Comparison of ENCODE assay signal across 10 mouse cellular contexts in genomic region chr4:151907577-151908343, GRCm38 (mm10). TPM values are rescaled to one million over a fixed set of nuclear protein-coding genes. Genes with fewer than 3 reads are reported as not detected.
DNase-seq lines count a peak whose midpoint lies in the region; ATAC-seq and TF ChIP-seq lines count a peak whose summit lies in the region.
"Had no signal": no experiment of that assay in that cellular context is flagged by ENCODE, and none has a peak within 500 bp of the region (broad histone marks: within the 10 kb centered on the region; RNA-seq: fewer than 3 reads in every experiment).

No protein-coding gene starts in this region.

- H3K4me2 ChIP-seq in lung, embryonic 14.5 days, result peak overlapping the region; percentile 39
- H3K4me2 ChIP-seq in heart, embryonic 13.5 days, result peak overlapping the region; percentile 45
- peak overlapping the region; percentile 19 for H3K4me2 ChIP-seq in liver, embryonic 12.5 days
- H3K4me2 ChIP-seq: midbrain, embryonic 15.5 days had no signal

- H3K4me3 ChIP-seq in lung, embryonic 14.5 days (ENCODE audit: low read depth, low read length), result no peak overlapping the region
- H3K4me3 ChIP-seq in heart, embryonic 13.5 days, result peak overlapping the region; percentile 11; the same call in 1 of the 2 replicates
- no peak overlapping the region for H3K4me3 ChIP-seq in liver, embryonic 12.5 days
- H3K4me3 ChIP-seq in layer of hippocampus, adult 2 months, result no peak overlapping the region
- H3K4me3 ChIP-seq: midbrain, embryonic 15.5 days had no signal

- H3K27me3 ChIP-seq in lung, embryonic 14.5 days (ENCODE audit: insufficient read depth, low read length), result no peaks in the 10 kb centered on the region; the same call in 1 of the 2 replicates
- H3K27me3 ChIP-seq in heart, embryonic 13.5 days (replicated peaks), result peaks cover 13% of the 10 kb centered on the region
- peaks cover 34% of the 10 kb centered on the region for H3K27me3 ChIP-seq in liver, embryonic 12.5 days (replicated peaks)

- no peak for TF ChIP-seq CTCF in lung, embryonic 14.5 days (IDR thresholded peaks at IDR 0.05; ENCODE audit: low read depth)
- no peak for TF ChIP-seq CTCF in layer of hippocampus, adult 2 months (conservative IDR thresholded peaks at IDR 0.05)

- DNase-seq in adrenal gland, adult 2 months, result peak; percentile 19
- no peak for DNase-seq in adrenal gland, adult 18-20 months (ENCODE audit: low spot score in 2 of 2)
- DNase-seq in lung, embryonic 14.5 days, result peak; percentile 66
- no peak for DNase-seq in lung, postnatal 36 days
- no peak for DNase-seq in Muller cell, postnatal 12 days (ENCODE audit: inconsistent ontology term)
- no peak for DNase-seq in layer of hippocampus, adult 2 months (ENCODE audit: low spot score in 2 of 2)
- DNase-seq: cerebellum, adult 9-10 months had no signal

- H3K9ac ChIP-seq in lung, embryonic 14.5 days, result no peak overlapping the region
- no peak overlapping the region for H3K9ac ChIP-seq in heart, embryonic 13.5 days
- no peak overlapping the region for H3K9ac ChIP-seq in liver, embryonic 12.5 days
- H3K9ac ChIP-seq: midbrain, embryonic 15.5 days had no signal

- H3K4me1 ChIP-seq in lung, embryonic 14.5 days (ENCODE audit: insufficient read depth), result peaks cover 7% of the 10 kb centered on the region; the same call in 1 of the 2 replicates
- peaks cover 25% of the 10 kb centered on the region for H3K4me1 ChIP-seq in heart, embryonic 13.5 days
- H3K4me1 ChIP-seq in liver, embryonic 12.5 days, result peaks cover 22% of the 10 kb centered on the region

- H3K27ac ChIP-seq in lung, embryonic 14.5 days (ENCODE audit: low read depth), result no peak overlapping the region
- H3K27ac ChIP-seq in heart, embryonic 13.5 days (replicated peaks), result no peak overlapping the region
- H3K27ac ChIP-seq in liver, embryonic 12.5 days, result no peak overlapping the region
- H3K27ac ChIP-seq in layer of hippocampus, adult 2 months, result no peak overlapping the region
- H3K27ac ChIP-seq: midbrain, embryonic 15.5 days had no signal

- ATAC-seq in lung, embryonic 14.5 days (ENCODE audit: insufficient read depth), result no peak
- ATAC-seq in heart, embryonic 13.5 days (ENCODE audit: extremely low read depth, insufficient number of reproducible peaks, low FRiP score, low TSS enrichment), result no peak
- peak; percentile 67 for ATAC-seq in liver, embryonic 12.5 days
- ATAC-seq: midbrain, embryonic 15.5 days had no signal

- H3K9me3 ChIP-seq in lung, embryonic 14.5 days (ENCODE audit: low read depth, low read length), result no peaks in the 10 kb centered on the region
- no peaks in the 10 kb centered on the region for H3K9me3 ChIP-seq in heart, embryonic 13.5 days
- no peaks in the 10 kb centered on the region for H3K9me3 ChIP-seq in liver, embryonic 12.5 days (replicated peaks)
- H3K9me3 ChIP-seq: midbrain, embryonic 15.5 days had no signal

- WGBS in lung, embryonic 14.5 days, result 56% methylated on average over 26 of the region's 26 CpGs
- 59% methylated on average over 26 of the region's 26 CpGs for WGBS in heart, embryonic 13.5 days
- WGBS in liver, embryonic 12.5 days (ENCODE audit: insufficient replicate concordance), result 61% methylated on average over 26 of the region's 26 CpGs

- H3K36me3 ChIP-seq in lung, embryonic 14.5 days (ENCODE audit: insufficient read depth), result no peaks in the 10 kb centered on the region
- H3K36me3 ChIP-seq in heart, embryonic 13.5 days, result no peaks in the 10 kb centered on the region
- no peaks in the 10 kb centered on the region for H3K36me3 ChIP-seq in liver, embryonic 12.5 days
- H3K36me3 ChIP-seq: midbrain, embryonic 15.5 days had no signal

RNA-seq across cellular contexts. Expression of gene Dnajc11, which starts 25.7 kb away (rescaled TPM):
- 100 to 1,000 TPM in 1 of 2 experiments, 10 to 100 TPM in 1; 97.7 to 103 TPM for total RNA-seq in adrenal gland, adult 2 months (2021)
- 84.5 and 107 TPM in 2 replicates for polyA plus RNA-seq in adrenal gland, adult 2 months (2012; rRNA removed)
- 10 to 100 TPM; 78.1 to 88.9 TPM for total RNA-seq in adrenal gland, adult 18-20 months (2021)
- 65.9 and 66.6 TPM in 2 replicates for polyA plus RNA-seq in lung, embryonic 14.5 days (2014; fragmentation: Nextera tagmentation; extraction: Ambion mirVana)
- polyA plus RNA-seq in heart, embryonic 13.5 days (2015; fragmentation: Nextera tagmentation; extraction: Ambion mirVana), result 57.1 and 59.2 TPM in 2 replicates
- 74.4 and 85.1 TPM in 2 replicates for polyA plus RNA-seq in liver, embryonic 12.5 days (2016; fragmentation: Nextera tagmentation; extraction: Ambion mirVana)
- total RNA-seq in layer of hippocampus, adult 2 months (2021), result 10 to 100 TPM; 68.2 to 69.1 TPM

RNA-seq across cellular contexts. Expression of gene Camta1, which starts 46.1 kb away (rescaled TPM):
- total RNA-seq in adrenal gland, adult 2 months (2021), result 10 to 100 TPM; 24.0 to 35.0 TPM
- 7.3 and 8.5 TPM in 2 replicates for polyA plus RNA-seq in adrenal gland, adult 2 months (2012; rRNA removed)
- 10 to 100 TPM; 37.2 to 38.2 TPM for total RNA-seq in adrenal gland, adult 18-20 months (2021)
- polyA plus RNA-seq in lung, embryonic 14.5 days (2014; fragmentation: Nextera tagmentation; extraction: Ambion mirVana), result 87.5 and 96.8 TPM in 2 replicates
- polyA plus RNA-seq in heart, embryonic 13.5 days (2015; fragmentation: Nextera tagmentation; extraction: Ambion mirVana), result 118 and 142 TPM in 2 replicates
- 49.6 and 59.1 TPM in 2 replicates for polyA plus RNA-seq in liver, embryonic 12.5 days (2016; fragmentation: Nextera tagmentation; extraction: Ambion mirVana)
- total RNA-seq in layer of hippocampus, adult 2 months (2021), result 100 to 1,000 TPM; 275 to 294 TPM

Comparison
In these comparisons a context has a peak if more than half of its experiments do, and no peak if none do; other contexts are left out.
1. DNase-seq: peak in adrenal gland, adult 2 months (single experiment) and lung, embryonic 14.5 days (single experiment); none in adrenal gland, adult 18-20 months (0 of 2), lung, postnatal 36 days (single experiment), Muller cell, postnatal 12 days (single experiment) and layer of hippocampus, adult 2 months (0 of 2).
2. Peak in every context shown above with its lines, with median percentiles within 50 percentile points of each other: H3K4me2 ChIP-seq.